Mouse (Mus musculus): ENCODE measurements around the gene Klc1. TPM values are rescaled to one million over a fixed set of nuclear protein-coding genes. Genes with fewer than 3 reads are reported as not detected.

The Klc1 gene
- polyA plus RNA-seq, 1 experiment = 70.4 TPM

GRCm38 (mm10) chr12:111769816-111770577 is 11.3 kb downstream of the Klc1 start:
- WGBS = 86% methylated on average over 8 of the region's 9 CpGs
- TF ChIP-seq POLR2A (IDR thresholded peaks at IDR 0.05; ENCODE audit: borderline replicate concordance, control insufficient read depth, low read depth, low read length) = no peak
- Histone ChIP-seq H3K27ac (ENCODE audit: control insufficient read depth, insufficient read depth, low read depth, low read length, poor library complexity) (no peak overlapping the region), H3K4me3 (replicated peaks; ENCODE audit: control insufficient read depth, low read depth, low read length) (no peak overlapping the region), H3K4me1 (ENCODE audit: control insufficient read depth, insufficient read depth, low read length) (no peaks in the 10 kb centered on the region)

DNA sequence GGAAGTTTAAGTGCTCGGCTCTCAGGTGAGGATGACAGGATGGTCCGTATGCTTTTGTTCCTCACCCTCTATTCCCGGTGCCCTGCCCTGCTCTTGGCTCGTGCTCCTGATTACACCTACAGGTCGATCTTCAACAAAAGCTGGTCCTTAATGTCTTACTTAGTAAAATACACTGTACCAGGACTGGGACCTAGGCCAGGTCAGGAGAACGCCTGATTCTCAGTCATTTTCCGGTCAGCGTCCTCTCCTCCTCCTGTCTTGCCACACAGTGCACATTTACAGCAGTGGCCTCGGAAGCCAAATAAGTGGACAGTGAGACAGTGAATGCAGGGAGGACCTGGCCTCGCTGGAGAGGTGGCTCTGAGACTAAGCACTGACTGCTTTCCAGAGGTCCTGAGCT is 12.0 kb downstream of the Klc1 start:
- no peak; the same call in 1 of the 2 replicates for TF ChIP-seq CTCF (IDR thresholded peaks at IDR 0.05; ENCODE audit: control insufficient read depth, insufficient read depth, low read length)
- no peak for TF ChIP-seq POLR2A (IDR thresholded peaks at IDR 0.05; ENCODE audit: borderline replicate concordance, control insufficient read depth, low read depth, low read length)
- WGBS = 84% methylated on average over 10 of the region's 10 CpGs
- H3K27ac ChIP-seq (ENCODE audit: control insufficient read depth, insufficient read depth, low read depth, low read length, poor library complexity) = no peak overlapping the region

DNA sequence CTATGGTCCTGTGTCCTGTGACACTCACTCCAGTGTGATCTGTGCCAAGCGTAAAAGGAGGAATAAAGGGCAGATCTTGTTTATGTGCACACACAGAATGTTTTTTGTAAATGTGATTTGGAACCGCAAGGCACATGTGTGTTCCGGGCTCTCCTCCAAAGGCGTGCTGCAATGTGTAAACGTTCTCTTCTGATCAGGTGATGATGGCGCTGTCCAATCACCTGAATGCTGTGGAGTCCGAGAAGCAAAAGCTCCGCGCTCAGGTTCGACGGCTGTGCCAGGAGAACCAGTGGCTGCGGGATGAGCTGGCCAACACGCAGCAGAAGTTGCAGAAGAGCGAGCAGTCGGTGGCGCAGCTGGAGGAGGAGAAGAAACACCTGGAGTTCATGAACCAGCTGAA is 15.5 kb downstream of the Klc1 start:
- Histone ChIP-seq H3K4me3 (replicated peaks; ENCODE audit: control insufficient read depth, low read depth, low read length) (no peak overlapping the region), H3K4me1 (ENCODE audit: control insufficient read depth, insufficient read depth, low read length) (no peaks in the 10 kb centered on the region), H3K27ac (ENCODE audit: control insufficient read depth, insufficient read depth, low read depth, low read length, poor library complexity) (no peak overlapping the region)
- WGBS = 94% methylated on average over 16 of the region's 16 CpGs
- TF ChIP-seq POLR2A (IDR thresholded peaks at IDR 0.05; ENCODE audit: borderline replicate concordance, control insufficient read depth, low read depth, low read length) (no peak), CTCF (IDR thresholded peaks at IDR 0.05; ENCODE audit: control insufficient read depth, insufficient read depth, low read length) (no peak)

More for the DNA sequence above, 12.0 kb downstream of the Klc1 start:
- H3K4me1 ChIP-seq (ENCODE audit: control insufficient read depth, insufficient read depth, low read length) = no peaks in the 10 kb centered on the region
- no peak overlapping the region for H3K4me3 ChIP-seq (replicated peaks; ENCODE audit: control insufficient read depth, low read depth, low read length)

DNA sequence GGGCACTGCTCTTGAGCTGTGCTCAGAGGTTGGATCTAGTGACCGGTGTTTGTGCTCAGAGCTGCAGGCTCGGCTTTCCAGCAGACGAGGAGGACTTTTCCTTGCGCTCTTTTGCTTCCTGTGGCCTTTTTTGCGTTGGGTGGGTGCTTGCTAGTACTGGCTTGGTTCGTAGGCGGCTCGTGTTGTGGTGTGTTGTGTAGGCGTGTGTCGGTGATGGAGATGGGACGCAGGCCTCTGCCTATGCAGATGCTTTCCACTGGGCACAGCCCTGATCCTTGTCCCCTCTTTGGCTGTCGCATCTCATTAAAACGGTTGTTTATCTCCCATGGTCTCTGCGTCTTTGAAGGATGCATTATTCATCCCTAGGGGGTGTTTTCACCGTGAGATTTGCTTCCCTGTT is 16.2 kb downstream of the Klc1 start:
- TF ChIP-seq CTCF (IDR thresholded peaks at IDR 0.05; ENCODE audit: control insufficient read depth, insufficient read depth, low read length) (no peak), POLR2A (IDR thresholded peaks at IDR 0.05; ENCODE audit: borderline replicate concordance, control insufficient read depth, low read depth, low read length) (no peak)
- WGBS = 90% methylated on average over 15 of the region's 15 CpGs
- Histone ChIP-seq H3K27ac (ENCODE audit: control insufficient read depth, insufficient read depth, low read depth, low read length, poor library complexity) (no peak overlapping the region), H3K4me1 (ENCODE audit: control insufficient read depth, insufficient read depth, low read length) (no peaks in the 10 kb centered on the region), H3K4me3 (replicated peaks; ENCODE audit: control insufficient read depth, low read depth, low read length) (no peak overlapping the region)

GRCm38 (mm10) chr12:111777919-111778318 is 19.3 kb downstream of the Klc1 start:
- WGBS = 90% methylated on average over 13 of the region's 13 CpGs
- no peak for TF ChIP-seq POLR2A (IDR thresholded peaks at IDR 0.05; ENCODE audit: borderline replicate concordance, control insufficient read depth, low read depth, low read length)
- TF ChIP-seq CTCF (IDR thresholded peaks at IDR 0.05; ENCODE audit: control insufficient read depth, insufficient read depth, low read length) = no peak
- H3K4me1 ChIP-seq (ENCODE audit: control insufficient read depth, insufficient read depth, low read length) = no peaks in the 10 kb centered on the region
- H3K27ac ChIP-seq (ENCODE audit: control insufficient read depth, insufficient read depth, low read depth, low read length, poor library complexity) = no peak overlapping the region
- no peak overlapping the region for H3K4me3 ChIP-seq (replicated peaks; ENCODE audit: control insufficient read depth, low read depth, low read length)

DNA sequence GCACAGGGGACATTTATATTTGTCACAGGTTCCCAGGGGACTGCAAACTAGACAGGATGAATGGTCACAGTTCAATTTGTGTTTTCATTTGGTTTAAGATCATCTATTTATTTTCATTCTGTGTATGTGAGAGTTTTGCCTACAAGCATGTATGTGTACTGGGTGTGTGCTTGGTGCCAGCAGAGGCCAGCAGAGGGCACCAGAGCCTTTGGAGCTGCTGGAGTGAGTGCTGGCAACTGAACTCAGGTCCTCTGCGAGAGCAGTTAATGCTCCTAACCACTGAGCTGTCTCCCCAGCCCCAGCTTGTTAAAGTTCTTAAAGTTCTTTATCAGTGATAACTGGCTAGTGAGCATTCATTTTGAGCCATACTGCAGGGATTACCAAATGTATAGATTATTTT is 20.9 kb downstream of the Klc1 start:
- no peak overlapping the region for H3K27ac ChIP-seq (ENCODE audit: control insufficient read depth, insufficient read depth, low read depth, low read length, poor library complexity)
- TF ChIP-seq POLR2A (IDR thresholded peaks at IDR 0.05; ENCODE audit: borderline replicate concordance, control insufficient read depth, low read depth, low read length) (no peak), CTCF (IDR thresholded peaks at IDR 0.05; ENCODE audit: control insufficient read depth, insufficient read depth, low read length) (peak; percentile 44; the same call in 1 of the 2 replicates)
- H3K4me3 ChIP-seq (replicated peaks; ENCODE audit: control insufficient read depth, low read depth, low read length) = no peak overlapping the region
- 95% methylated on average over 1 of the region's 1 CpGs for WGBS
- H3K4me1 ChIP-seq (ENCODE audit: control insufficient read depth, insufficient read depth, low read length) = no peaks in the 10 kb centered on the region

DNA sequence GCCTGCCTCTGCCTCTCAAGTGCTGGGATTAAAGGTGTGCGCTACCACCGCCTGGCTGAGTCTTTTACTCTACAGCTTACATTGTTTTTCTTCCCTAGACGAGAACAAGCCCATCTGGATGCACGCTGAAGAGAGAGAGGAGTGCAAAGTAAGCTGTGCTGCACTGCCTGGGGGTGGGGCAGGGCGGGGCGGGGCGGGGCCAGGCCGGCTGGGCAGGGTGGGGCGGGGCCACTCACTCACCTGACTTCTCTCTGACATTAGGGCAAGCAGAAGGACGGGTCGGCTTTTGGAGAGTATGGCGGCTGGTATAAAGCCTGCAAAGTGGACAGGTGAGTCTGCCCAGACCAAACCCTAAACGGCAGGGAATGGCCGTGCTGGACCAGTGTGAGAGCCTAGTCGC is 26.5 kb downstream of the Klc1 start:
- Histone ChIP-seq H3K4me3 (replicated peaks; ENCODE audit: control insufficient read depth, low read depth, low read length) (no peak overlapping the region), H3K4me1 (ENCODE audit: control insufficient read depth, insufficient read depth, low read length) (no peaks in the 10 kb centered on the region), H3K27ac (ENCODE audit: control insufficient read depth, insufficient read depth, low read depth, low read length, poor library complexity) (no peak overlapping the region)
- WGBS = 75% methylated on average over 15 of the region's 15 CpGs
- no peak for TF ChIP-seq CTCF (IDR thresholded peaks at IDR 0.05; ENCODE audit: control insufficient read depth, insufficient read depth, low read length)

DNA sequence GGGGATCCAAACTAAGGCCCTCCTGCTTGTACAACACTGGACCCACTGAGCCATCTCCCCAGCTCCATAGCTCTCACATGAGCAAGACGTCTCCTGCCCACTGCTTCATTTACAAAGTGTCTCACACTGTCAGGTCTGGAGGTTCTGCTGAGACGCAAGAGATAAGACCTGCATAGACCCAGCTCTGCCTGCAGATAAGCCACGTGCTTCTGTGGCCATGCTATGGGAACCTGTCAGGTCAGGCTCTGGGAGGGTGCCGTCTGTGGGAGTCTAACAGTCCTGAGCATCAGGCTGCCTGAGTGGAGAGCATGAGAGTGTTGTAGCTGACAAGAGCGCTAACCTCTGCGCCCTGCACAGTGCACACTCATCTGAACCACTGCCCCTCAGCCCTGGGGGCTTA is 28.4 kb downstream of the Klc1 start:
- Histone ChIP-seq H3K4me1 (ENCODE audit: control insufficient read depth, insufficient read depth, low read length) (no peaks in the 10 kb centered on the region), H3K4me3 (replicated peaks; ENCODE audit: control insufficient read depth, low read depth, low read length) (no peak overlapping the region), H3K27ac (ENCODE audit: control insufficient read depth, insufficient read depth, low read depth, low read length, poor library complexity) (no peak overlapping the region)
- WGBS = 79% methylated on average over 6 of the region's 6 CpGs
- TF ChIP-seq CTCF (IDR thresholded peaks at IDR 0.05; ENCODE audit: control insufficient read depth, insufficient read depth, low read length) (no peak), POLR2A (IDR thresholded peaks at IDR 0.05; ENCODE audit: borderline replicate concordance, control insufficient read depth, low read depth, low read length) (no peak)

- 90% methylated on average over 5 of the region's 5 CpGs for WGBS
- TF ChIP-seq POLR2A (IDR thresholded peaks at IDR 0.05; ENCODE audit: borderline replicate concordance, control insufficient read depth, low read depth, low read length) (no peak), CTCF (IDR thresholded peaks at IDR 0.05; ENCODE audit: control insufficient read depth, insufficient read depth, low read length) (no peak)
- no peaks in the 10 kb centered on the region; the same call in 1 of the 2 replicates for H3K4me1 ChIP-seq (ENCODE audit: control insufficient read depth, insufficient read depth, low read length)
- H3K4me3 ChIP-seq (replicated peaks; ENCODE audit: control insufficient read depth, low read depth, low read length) = no peak overlapping the region
- no peak overlapping the region for H3K27ac ChIP-seq (ENCODE audit: control insufficient read depth, insufficient read depth, low read depth, low read length, poor library complexity)
These were observed 31.4 kb downstream of the Klc1 start for GRCm38 (mm10) chr12:111790090-111790489.
